Mouse (Mus musculus) frontal cortex, postnatal 10 days (tissue): Measurements from ENCODE around the gene Map10.

ENCODE experiments used
- DNase-seq, 2 experiments: peaks; one replicate each; pipeline ENCODE4 v3.0.0; 2022; ENCODE audit warnings: low spot score in 2 of 2, mixed read lengths in 1 of 2

The Map10 gene

DNA sequence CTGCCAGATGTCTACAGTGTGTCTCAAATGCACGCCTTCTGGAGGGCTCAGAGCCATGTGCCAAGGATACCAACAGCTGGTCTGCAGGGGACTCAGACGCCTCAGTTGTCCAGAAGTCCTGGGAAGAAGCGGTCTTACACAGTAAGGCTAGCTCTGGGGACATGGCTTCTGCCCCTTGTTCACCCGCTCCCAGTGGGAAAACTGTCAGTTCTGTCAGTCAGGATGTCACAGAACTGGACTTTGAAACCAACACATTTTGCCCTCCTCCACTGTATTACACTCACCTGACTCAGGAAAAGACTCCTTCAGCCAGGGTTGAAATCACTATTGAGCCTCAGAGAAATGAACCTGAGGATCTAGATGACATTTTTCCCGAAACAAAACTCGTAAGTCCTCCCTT, 802 bp downstream of the Map10 start:
- no peak for DNase-seq

DNA sequence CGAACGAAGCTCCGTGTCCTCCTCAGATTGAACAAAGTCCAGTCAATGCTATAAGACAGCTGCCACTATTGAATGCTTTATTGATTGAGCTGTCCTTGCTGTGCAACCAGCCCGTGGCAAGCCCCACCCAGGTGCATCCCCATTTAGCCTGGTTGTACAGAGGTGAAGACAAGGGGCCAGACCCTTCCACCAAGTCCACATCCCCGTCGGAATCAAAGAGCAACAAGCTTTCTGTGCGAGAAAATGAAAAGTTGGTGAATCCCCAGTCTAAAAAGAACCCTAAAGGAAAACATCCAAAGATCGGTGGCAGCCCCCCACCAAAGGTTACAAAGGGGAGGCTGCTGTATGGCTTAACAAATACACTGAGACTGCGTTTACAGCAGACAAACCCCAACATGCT, 1.3 kb downstream of the Map10 start:
- DNase-seq, result no peak

DNA sequence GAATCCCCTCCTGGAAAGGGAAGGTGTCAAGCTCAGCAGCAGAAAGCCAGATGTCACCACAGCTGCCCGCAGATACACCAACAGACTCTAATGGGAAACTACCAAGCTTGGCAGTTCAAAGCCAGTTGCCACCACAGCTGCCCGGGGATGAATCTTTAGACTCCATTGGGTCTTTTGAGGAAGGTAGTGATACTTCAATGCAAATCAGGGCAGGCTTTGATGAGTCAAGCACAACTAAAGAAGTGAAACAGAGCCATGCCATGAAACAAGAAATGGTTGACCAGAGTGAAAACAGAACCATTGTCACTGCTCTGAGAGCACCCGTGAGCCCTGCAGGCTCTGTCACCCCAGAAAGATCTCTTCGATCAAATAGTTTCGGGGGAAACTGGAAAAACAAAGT, 1.8 kb downstream of the Map10 start:
- no peak for DNase-seq

DNA sequence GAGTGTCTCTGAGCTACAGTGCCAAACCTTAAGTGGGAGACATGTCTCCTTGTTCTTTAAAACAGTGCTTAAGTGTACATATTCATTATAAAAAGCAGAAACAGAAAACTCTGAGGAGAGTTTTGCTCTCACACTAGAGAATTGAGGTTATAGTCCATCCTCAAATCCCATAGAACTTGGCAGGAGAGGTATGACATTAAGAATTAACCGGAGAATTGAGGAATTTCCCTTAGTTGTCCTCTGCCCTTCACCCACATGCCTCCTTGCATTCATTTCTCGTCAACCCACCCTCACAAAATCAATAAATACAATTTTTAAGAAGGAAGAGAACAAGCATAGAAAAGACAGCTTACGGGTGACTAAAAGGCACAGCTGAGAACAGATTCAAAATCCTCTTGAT, 6.2 kb downstream of the Map10 start:
- DNase-seq, result no peak

DNA sequence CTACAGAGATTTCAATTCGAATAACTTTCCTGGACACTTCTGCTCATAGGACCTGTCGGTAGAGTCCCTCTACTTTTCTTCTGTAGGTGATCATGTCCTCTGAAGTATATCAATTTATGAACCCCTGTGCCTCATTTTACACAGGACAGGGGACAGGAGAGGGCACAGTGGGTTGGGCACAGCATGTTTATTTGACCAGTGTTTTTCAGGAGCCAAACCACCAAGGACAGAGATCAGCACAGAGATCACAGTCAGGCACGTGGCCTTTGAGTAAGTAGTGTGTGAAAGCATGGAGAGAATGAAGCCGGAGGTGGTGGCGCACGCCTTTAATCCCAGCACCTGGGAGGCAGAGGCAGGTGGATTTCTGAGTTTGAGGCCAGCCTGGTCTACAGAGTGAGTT, 7.9 kb downstream of the Map10 start:
- no peak for DNase-seq

DNA sequence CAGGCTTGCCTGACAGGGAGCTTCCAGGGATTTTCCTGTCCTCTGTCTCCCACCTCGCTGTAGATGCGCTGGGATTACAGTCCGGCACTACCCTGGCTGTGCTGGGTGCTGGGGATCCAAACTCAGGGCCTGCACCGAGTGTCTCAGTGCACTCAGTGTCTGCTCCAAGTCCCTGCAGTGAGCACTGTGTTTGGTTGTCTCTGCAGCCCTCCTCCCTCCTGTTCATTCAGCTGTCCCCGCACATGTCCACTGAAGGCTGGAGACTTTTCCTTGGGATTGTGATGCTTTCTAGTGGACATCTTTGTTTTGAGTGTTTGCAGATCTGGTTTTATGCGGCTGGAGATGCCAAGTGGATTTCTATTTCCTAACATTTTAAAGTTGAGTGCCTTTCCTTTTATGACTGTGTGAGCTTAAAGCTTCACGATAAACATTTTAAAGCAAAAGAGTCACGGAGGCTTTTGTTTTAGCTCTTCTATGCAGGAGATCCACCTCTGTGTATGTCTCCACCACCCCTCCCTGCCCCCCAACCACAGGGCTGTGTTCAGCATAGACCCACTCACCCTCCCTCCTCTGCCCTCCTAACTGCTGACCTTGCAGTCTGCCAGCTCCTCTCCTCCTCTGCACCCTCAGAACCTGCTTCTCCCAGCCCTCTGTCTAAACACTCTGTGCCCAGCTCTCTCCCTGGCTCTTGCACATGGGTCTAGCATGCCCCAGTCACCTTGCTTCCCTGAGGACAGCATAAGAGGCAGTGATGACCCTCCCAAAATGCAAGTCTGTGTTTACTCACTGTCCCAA, 9.4 kb downstream of the Map10 start:
- no peak for DNase-seq

DNA sequence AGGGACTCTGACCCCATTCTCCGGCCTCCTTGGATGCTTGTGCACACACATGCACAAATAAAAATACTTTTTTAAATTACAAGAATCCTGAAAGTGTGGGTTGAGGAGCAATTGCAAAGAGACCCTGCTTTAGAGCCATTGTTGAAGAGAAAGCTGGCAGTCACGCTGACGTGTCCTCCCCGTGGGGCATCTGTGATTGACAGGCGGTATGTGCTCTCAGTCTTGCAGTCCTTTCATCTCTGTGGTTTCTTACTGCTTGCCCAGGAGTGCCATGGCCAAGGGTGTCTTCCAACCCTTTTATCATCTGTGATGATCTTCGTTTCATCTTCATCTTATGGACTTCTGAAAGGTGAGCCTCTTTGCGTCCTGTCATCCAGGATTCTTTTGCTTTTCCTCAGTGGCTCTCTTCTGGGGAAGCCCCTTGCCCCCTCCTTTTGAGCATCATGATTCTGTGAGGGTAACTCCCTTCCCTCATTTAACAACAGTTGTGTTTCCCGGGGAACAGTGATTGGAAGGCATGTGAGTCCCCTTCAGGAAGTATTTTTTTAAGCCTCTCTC, 11.3 kb downstream of the Map10 start:
- no peak for DNase-seq

DNA sequence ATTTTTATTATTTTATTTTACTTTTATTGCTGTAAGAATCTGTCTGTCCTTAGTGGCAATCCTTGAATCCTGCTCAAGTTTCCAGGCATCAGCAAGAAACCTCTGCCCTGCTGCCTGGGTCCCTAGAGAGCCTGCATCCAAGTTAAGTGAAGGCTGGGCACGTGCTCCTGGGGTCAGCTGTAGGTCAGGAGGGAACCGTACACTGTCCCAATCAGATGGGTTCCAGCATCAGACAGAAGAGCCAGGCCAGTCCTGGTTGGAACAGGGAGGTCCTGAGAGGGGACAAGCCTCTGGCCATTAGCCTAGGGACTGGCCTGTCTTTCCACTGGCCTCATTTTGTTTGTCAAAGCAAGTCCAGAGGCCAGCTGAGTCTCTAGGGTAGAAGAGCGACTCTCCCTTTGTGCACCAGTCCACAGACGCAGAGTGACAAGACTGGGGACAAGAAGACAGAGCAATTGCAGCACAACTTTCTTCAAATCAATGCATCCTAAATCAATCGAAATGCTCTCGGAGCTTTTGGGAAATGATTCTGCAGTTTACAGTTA, 15.7 kb downstream of the Map10 start:
- DNase-seq, result no peak

- DNase-seq, result no peak
These were observed 16.7 kb downstream of the Map10 start for GRCm38 (mm10) chr8:125686221-125686865.

GRCm38 (mm10) chr8:125690166-125690915, 20.7 kb downstream of the Map10 start:
- DNase-seq, result no peak

GRCm38 (mm10) chr8:125690961-125691360, 21.3 kb downstream of the Map10 start:
- no peak for DNase-seq

GRCm38 (mm10) chr8:125692447-125692846, 22.8 kb downstream of the Map10 start:
- no peak for DNase-seq

DNA sequence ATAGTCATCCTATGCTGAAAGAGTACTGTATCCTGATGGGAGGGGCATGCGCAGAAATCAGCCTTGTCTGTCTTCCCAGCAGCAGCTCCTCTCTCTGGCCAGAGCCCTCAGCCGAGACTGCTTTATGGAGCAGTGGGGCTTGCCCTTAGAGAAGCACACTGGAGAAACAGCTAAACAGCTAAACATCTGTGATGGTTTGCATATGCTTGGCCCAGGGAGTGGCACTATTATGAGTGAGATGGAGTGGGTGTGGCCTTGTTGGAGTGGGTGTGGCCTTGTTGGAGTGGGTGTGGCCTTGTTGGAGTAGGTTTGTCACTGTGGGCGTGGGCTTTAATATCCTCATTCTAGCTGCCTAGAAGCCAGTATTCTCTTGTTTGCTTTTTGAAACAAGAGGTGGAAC, 23.6 kb downstream of the Map10 start:
- no peak for DNase-seq

DNA sequence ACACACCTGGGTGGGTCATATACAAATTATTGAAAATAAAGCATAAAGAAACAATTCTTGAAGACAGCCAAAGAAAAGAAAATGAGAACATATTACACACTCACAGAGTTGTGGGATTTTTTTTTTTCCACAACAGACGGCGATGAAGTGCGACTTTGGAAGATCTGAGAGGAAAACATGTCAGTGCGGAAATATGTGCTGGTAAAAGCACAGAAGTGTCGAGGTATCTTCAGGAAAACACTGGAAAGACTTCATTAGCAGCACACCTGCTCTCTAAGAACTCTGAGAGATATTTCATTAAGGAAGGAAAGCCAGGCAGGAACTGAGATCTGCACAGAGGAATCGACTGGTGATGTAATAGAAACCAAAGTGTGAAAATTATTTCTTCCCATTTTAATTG, 26.3 kb downstream of the Map10 start:
- DNase-seq, result no peak

- no peak for DNase-seq
These were observed 29.9 kb downstream of the Map10 start for GRCm38 (mm10) chr8:125699391-125700025.

- DNase-seq, result no peak
These were observed 30.8 kb downstream of the Map10 start for GRCm38 (mm10) chr8:125700407-125700806.

DNA sequence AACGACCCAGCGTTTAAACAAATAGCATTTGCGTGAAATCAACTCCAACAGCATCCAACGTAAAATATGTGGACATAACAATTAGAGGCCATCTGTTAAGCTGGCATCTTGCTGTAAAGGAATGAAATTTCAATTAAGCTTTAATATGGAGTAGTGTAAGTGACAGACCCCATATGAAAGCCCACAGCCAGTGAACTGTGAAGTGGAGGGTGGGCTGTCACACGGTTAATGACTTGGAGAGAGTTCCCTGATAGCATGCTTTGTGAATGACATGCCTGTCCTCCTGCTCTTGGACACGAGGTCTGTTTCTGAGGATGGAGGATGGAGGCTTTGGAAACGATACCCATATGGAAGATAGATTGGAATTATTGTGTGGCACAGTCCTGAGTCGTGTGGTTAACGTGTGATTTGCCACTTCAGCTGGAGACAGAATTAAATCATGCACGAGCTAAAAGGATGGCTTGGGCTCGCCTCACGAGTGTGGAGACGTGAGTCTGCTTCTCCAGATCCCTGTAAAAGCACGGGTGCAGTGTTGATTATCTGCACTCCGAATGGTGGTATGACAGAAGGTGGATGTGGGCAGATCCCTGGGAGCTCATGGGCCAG, 33.4 kb downstream of the Map10 start:
- DNase-seq, result no peak

GRCm38 (mm10) chr8:125704434-125704833, 34.8 kb downstream of the Map10 start:
- no peak for DNase-seq

GRCm38 (mm10) chr8:125705816-125706215, 36.2 kb downstream of the Map10 start:
- DNase-seq, result no peak

DNA sequence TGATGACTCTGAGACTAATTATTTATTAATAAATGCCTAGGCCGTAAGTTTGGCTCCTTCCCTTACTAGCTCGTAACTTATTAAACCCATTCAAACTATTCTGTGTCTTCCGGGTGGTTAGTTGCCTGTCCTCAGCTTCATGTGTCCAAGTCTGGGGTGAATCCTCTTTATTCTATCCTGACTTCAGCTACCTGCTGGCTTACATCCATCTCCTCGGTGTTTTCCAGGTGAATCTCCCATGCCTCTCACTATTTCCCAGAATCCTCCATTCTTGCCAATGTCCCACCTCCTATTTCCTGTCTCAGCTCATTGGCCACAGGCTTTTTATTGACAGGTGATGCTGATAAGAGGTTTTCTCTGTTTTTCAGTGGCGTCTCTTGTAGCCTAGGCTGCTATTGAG, 39.6 kb downstream of the Map10 start:
- no peak for DNase-seq

GRCm38 (mm10) chr8:125711514-125711913, 41.9 kb downstream of the Map10 start:
- DNase-seq, result no peak
